Mouse (Mus musculus) G1E (cell line): ENCODE results near the gene Entpd3. TPM values are rescaled to one million over a fixed set of nuclear protein-coding genes. Genes with fewer than 3 reads are reported as not detected.
A peak's percentile ranks its signal among the peaks of the same experiment; 100 is the strongest.

Experiments
- ATAC-seq: 2 replicates; pipeline ENCODE4 v1.8.0; 2016; ENCODE audit warnings: mild to moderate bottlenecking; ENCODE audit not compliant: insufficient number of reproducible peaks, poor library complexity, low FRiP score, severe bottlenecking; ENCODE audit errors: extremely low read depth
- DNase-seq: peaks from one replicate; pipeline ENCODE4 v3.0.0; 2012; ENCODE audit warnings: low spot score
- H3K27me3 ChIP-seq: 2 replicates; pipeline ENCODE4 v1.6.1; 2012; ENCODE audit warnings: mild to moderate bottlenecking, low read length, inconsistent platforms; ENCODE audit not compliant: insufficient read depth
- H3K36me3 ChIP-seq: replicated peaks from 2 replicates; pipeline ENCODE3; 2012; ENCODE audit warnings: mild to moderate bottlenecking, inconsistent platforms
- H3K4me1 ChIP-seq: 2 replicates; pipeline ENCODE4 v1.6.1; 2012; ENCODE audit warnings: low read depth, low read length, inconsistent platforms, mixed read lengths; ENCODE audit not compliant: insufficient read depth
- H3K4me3 ChIP-seq: 2 replicates; pipeline ENCODE4 v1.5.1; 2012; ENCODE audit warnings: low read depth, mild to moderate bottlenecking, inconsistent platforms, low read length, moderate library complexity, mixed read lengths
- H3K9me3 ChIP-seq: replicated peaks from 2 replicates; pipeline ENCODE4 v1.6.1; 2012; ENCODE audit warnings: inconsistent platforms
- CTCF ChIP-seq: IDR thresholded peaks from 2 replicates; pipeline ENCODE4 v1.5.1; 2012; ENCODE audit warnings: low read depth, low read length, inconsistent platforms, mixed read lengths
- GATA1 ChIP-seq: IDR thresholded peaks from 2 replicates; pipeline ENCODE4 v1.6.1; 2012; ENCODE audit warnings: borderline replicate concordance, low read length, inconsistent platforms, mixed read lengths
- GATA2 ChIP-seq: IDR thresholded peaks from 2 replicates; pipeline ENCODE4 v1.6.1; 2012; ENCODE audit warnings: low read depth, low read length, inconsistent platforms, borderline replicate concordance
- POLR2AphosphoS5 ChIP-seq: IDR thresholded peaks from 2 replicates; pipeline ENCODE4 v1.6.1; 2012; ENCODE audit warnings: low read depth, low read length, inconsistent platforms; ENCODE audit not compliant: insufficient replicate concordance
- TAL1 ChIP-seq: conservative IDR thresholded peaks from 2 replicates; pipeline ENCODE4 v1.6.1; 2012; ENCODE audit warnings: low read depth, low read length, inconsistent platforms, mixed read lengths
- polyA plus RNA-seq: library from polyadenylated mRNA; stranded (reverse); fragments of >175 nt; gene quantifications from 2 replicates; pipeline ENCODE4 v1.2.3, GENCODE M21; 2012
- total RNA-seq, 2 experiments: library from RNA; stranded (forward) in 1 of 2; stranded (reverse) in 1 of 2; fragments of 200-1000 nt in 1 of 2; fragments of >200 nt in 1 of 2; fragmentation: Nextera tagmentation in 1 of 2; gene quantifications; 2 replicates each; pipeline ENCODE4 v1.2.3; 2014 to 2017

Entpd3 gene
- total and polyA plus RNA-seq, 3 experiments: 0.22 TPM; not detected in 2

DNA sequence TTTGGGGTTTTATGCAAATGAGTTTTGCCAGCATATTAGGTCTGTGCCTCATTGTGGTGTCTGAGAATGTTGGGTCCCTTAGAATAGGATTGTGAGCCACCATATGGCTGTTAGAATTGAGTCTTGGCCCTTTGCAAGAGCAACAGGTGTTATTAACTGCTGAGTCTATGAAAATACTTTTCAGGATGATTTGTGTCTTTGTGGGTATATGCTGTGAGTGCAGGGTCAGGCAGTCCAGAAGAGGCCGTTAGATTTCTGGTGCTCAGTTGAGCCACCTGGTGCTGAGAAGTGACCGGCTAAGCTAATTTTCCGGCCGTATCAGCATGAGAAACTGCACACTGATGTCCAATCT, 37.0 kb downstream of the Entpd3 start:
- TF ChIP-seq GATA2: no peak
- no peak for TF ChIP-seq POLR2AphosphoS5
- peaks cover 67% of the 10 kb centered on the region for H3K4me1 ChIP-seq
- DNase-seq: no peak

GRCm38 (mm10) chr9:120577133-120577651, 37.6 kb downstream of the Entpd3 start:
- no peaks in the 10 kb centered on the region for H3K27me3 ChIP-seq
- no peak for TF ChIP-seq TAL1
- TF ChIP-seq GATA1: no peak
- no peak for TF ChIP-seq CTCF
- no peak for TF ChIP-seq GATA2
- no peak; the same call in none of the 2 replicates for TF ChIP-seq POLR2AphosphoS5
- H3K4me1 ChIP-seq: peaks cover 72% of the 10 kb centered on the region
- no peaks in the 10 kb centered on the region for H3K9me3 ChIP-seq
- peaks cover 55% of the 10 kb centered on the region for H3K36me3 ChIP-seq
- H3K4me3 ChIP-seq: peak overlapping the region; percentile 89
- ATAC-seq (peak; percentile 82), DNase-seq (peak; percentile 82)

More for the DNA sequence above, 37.0 kb downstream of the Entpd3 start:
- Histone ChIP-seq H3K9me3 (no peaks in the 10 kb centered on the region), H3K27me3 (no peaks in the 10 kb centered on the region), H3K4me3 (no peak overlapping the region; the same call in 1 of the 2 replicates), H3K36me3 (peaks cover 60% of the 10 kb centered on the region)
- no peak for ATAC-seq

DNA sequence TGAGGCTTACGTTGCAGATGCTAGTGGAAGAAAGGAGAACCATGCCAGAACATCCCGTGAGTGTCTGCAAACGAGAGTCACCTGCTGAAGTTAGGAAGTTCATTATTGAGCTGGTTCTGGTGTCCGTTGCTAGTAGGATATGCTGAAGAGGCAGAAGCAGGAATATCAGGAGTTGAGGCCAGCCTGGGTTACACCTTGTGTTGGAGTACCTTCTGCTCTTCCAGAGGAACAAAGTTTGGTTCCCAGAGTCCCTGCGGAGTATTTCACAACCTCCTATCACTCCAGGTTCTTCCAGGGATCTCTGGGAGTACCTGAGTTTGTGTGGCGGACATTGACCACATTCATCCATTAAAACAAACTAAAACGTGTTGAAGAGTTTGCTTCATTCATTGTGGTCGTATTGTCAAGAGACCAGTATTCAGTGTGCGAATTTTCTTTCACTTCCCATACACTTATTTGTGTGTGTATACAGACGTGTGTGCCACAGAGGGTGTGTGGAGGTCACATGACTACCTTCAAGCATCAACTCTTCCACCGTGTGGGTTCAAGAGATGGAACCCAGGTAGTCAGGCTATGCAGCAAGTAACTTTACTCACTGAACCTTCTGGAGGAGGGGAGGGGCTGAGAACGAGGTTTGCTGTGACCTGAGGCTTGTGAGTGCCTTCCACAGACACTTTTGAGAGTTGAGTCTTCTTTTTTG, 38.2 kb downstream of the Entpd3 start:
- no peaks in the 10 kb centered on the region for H3K9me3 ChIP-seq
- peaks cover 48% of the 10 kb centered on the region for H3K36me3 ChIP-seq
- peaks cover 76% of the 10 kb centered on the region for H3K4me1 ChIP-seq
- TF ChIP-seq POLR2AphosphoS5: no peak
- no peak for TF ChIP-seq TAL1
- no peak for TF ChIP-seq GATA2
- no peak for TF ChIP-seq GATA1
- no peak for TF ChIP-seq CTCF
- no peaks in the 10 kb centered on the region for H3K27me3 ChIP-seq
- ATAC-seq: no peak
- no peak for DNase-seq
- H3K4me3 ChIP-seq: peak overlapping the region; percentile 89

DNA sequence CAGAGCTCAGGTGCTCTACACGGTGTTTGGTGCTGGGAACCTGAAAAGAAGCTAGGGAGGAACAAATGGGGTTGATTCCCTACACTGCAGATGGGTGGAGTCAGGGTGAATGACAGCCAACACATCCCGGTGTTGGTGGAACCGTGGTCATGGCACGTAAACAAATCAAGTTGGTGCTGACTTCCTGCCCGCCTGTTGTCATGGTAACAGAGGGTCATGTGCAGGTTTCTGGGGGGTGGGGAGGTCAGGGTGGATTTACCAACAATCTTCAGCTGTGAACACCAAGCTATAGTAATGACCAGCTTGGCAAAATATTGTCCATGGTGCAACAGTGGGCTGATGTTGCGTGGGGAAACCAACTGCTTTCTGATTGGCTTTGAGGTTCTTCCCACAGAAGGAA, 39.1 kb downstream of the Entpd3 start:
- no peak for DNase-seq
- H3K4me1 ChIP-seq: peaks cover 77% of the 10 kb centered on the region
- no peaks in the 10 kb centered on the region for H3K27me3 ChIP-seq
- TF ChIP-seq POLR2AphosphoS5 (no peak), TAL1 (no peak), GATA2 (no peak), CTCF (no peak)
- ATAC-seq: no peak
- H3K36me3 ChIP-seq: peaks cover 40% of the 10 kb centered on the region
- no peaks in the 10 kb centered on the region for H3K9me3 ChIP-seq
- no peak overlapping the region for H3K4me3 ChIP-seq

DNA sequence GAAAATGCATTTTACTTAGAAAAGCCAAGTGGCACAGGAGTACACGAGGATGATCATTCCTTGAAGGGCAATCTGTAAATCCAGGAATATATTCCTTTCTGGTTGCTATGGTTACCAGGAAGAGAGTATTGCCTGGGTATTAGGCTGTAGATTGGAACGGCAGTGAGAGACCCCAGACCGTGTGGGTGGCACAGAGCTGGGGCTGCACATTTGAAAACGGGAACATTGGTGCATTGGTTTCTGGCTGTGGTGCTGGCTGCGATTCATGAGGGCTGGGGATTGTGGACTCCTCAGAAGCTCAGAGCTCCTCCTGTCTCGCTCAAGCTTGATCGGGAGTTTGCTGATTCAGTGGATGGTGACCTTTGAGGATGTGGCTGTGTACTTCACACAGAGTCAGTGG, 40.2 kb downstream of the Entpd3 start:
- H3K4me1 ChIP-seq: peaks cover 76% of the 10 kb centered on the region
- H3K27me3 ChIP-seq: no peaks in the 10 kb centered on the region
- no peak overlapping the region for H3K4me3 ChIP-seq
- ATAC-seq (no peak), DNase-seq (no peak)
- H3K9me3 ChIP-seq: no peaks in the 10 kb centered on the region
- TF ChIP-seq GATA1 (no peak), POLR2AphosphoS5 (no peak), GATA2 (no peak), TAL1 (no peak), CTCF (no peak)
- H3K36me3 ChIP-seq: peaks cover 29% of the 10 kb centered on the region

DNA sequence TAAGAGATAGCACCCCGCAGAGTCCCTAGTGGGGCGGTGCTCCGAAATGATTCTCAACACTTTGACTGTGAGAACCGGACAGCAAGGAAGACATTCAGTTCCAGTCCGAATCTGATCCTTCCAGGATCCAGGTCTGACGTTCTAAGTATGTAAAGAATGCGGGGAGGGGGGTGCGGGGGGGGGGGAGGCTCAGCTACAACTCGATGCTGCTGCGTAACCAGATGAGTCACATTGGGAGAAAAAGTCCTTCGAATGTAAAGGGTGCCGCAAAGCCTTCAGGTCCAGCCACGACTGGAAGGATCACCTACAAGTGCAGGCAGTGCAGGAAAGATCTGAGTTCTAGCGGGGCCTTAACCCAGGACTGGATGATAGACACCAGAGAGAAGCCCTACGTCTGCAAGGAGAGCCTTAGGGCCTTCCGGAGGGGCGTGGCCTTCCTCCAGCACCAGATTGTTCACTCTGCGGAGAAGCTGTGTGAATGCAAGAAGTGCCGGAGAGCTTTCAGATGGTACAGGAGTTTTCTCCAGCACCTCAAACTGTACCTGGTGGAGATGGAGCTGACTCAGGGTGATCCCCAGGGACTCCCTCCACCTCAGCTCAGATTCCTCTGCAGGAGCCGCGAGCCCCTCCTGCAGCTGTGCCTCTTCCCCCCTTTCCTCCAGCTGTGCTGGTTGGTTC, 42.5 kb downstream of the Entpd3 start:
- TF ChIP-seq GATA1: no peak
- TF ChIP-seq GATA2: no peak
- no peak for TF ChIP-seq POLR2AphosphoS5
- TF ChIP-seq TAL1: no peak
- TF ChIP-seq CTCF: no peak
- Histone ChIP-seq H3K4me3 (peak overlapping the region; percentile 61; the same call in 1 of the 2 replicates), H3K4me1 (peaks cover 67% of the 10 kb centered on the region), H3K27me3 (no peaks in the 10 kb centered on the region), H3K36me3 (peaks cover 13% of the 10 kb centered on the region), H3K9me3 (no peaks in the 10 kb centered on the region)
- ATAC-seq: peak; percentile 37
- DNase-seq: no peak
